Mouse (Mus musculus): ENCODE measurements around the gene Apc2. TPM values are rescaled to one million over a fixed set of nuclear protein-coding genes. Genes with fewer than 3 reads are reported as not detected.

Apc2 gene
- polyA plus RNA-seq, 1 experiment from 2014 or later, result 1.3 TPM

DNA sequence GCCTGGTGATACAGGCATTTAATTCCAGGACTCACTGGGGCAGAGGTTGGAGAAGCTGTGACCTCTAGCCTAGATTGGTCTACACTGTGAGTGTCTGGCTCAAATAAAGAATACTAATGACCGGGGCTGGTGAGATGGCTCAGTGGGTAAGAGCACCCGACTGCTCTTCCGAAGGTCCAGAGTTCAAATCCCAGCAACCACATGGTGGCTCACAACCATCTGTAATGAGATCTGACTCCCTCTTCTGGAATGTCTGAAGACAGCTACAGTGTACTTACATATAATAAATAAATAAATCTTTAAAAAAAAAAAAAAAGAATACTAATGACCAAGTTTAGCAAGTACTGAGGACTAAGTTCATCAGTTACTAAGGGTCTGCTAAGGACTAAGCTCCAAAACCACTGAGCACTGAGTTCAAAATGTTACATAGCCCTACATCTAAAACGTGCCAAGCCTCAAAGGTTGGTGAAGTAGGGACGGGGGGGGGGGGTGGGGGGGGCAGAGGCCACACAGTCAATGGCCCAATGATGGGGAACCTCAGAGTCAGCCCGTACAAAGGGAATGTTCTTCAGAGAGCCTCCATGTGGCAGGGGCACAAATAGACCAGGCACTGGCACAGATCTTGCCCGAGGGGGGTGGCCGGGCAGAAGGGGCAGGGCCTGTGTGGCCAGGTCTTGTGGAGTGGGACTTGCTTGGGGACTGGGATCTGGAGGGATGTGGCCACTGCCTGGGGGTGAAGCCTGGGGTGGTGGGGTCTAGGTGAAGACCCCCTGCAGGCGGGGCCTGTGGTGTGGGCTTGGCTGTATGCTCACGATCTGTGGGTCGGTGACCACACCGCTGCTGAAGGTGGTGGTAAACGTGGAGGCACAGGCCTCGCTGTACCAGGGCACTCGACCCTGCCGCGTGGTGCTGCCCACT, 28.6 kb downstream of the Apc2 start:
- H3K27me3 ChIP-seq, result 0 out of 2 replicates have a peak, but pooled peaks cover 2% of the 10 kb centered on the region
- H3K4me2 ChIP-seq, result peak overlapping the region; percentile 98
- 76% methylated on average over 17 of the region's 17 CpGs for WGBS
- no peak overlapping the region for H3K27ac ChIP-seq
- H3K4me3 ChIP-seq, result no peak overlapping the region
- H3K9me3 ChIP-seq, result no peaks in the 10 kb centered on the region
- no peak overlapping the region for H3K9ac ChIP-seq
- no peaks in the 10 kb centered on the region for H3K36me3 ChIP-seq
- H3K4me1 ChIP-seq, result peaks cover 23% of the 10 kb centered on the region
- no peak for ATAC-seq (ENCODE audit: borderline replicate concordance, extremely low read depth, low FRiP score, low TSS enrichment)

DNA sequence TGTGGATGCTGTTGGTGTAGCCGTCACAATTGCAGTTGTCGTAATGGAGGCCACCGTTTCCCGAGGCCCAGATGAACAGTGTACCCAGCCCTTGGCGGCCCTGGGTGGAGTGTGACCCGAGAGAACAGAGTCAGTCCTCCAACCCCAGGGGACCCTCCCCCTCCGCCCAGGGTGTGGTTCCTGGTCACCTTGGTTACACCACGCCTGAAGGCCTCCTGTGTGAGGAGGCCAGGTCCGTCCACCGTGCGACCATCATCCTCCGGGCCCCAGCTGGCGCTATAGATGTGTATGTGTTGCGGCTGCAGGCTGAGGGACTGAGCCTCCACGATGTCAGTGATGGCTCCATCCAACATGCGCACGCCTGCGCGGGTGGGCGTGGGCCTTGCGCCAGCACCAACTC, 29.3 kb downstream of the Apc2 start:
- 77% methylated on average over 21 of the region's 21 CpGs for WGBS

GRCm38 (mm10) chr10:80329273-80330081, 33.7 kb downstream of the Apc2 start, which contains the start of the genes Pcsk4 and Reep6:
Gene Pcsk4, minus strand, starts transcription at chr10:80329498.
Gene Reep6, plus strand, starts transcription at chr10:80329953.
- WGBS, result 5% methylated on average over 36 of the region's 36 CpGs
- Histone ChIP-seq H3K4me2 (peak within 1 kb of the TSS; percentile 98), H3K9me3 (no peaks in the 10 kb centered on the region), H3K27me3 (peaks cover 14% of the 10 kb centered on the region; the same call in 1 of the 2 replicates), H3K4me1 (peaks cover 30% of the 10 kb centered on the region), H3K9ac (peak within 1 kb of the TSS; percentile 49), H3K27ac (peak within 1 kb of the TSS; percentile 43; the same call in 1 of the 2 replicates), H3K4me3 (peak within 1 kb of the TSS; percentile 53), H3K36me3 (no peaks in the 10 kb centered on the region)
- ATAC-seq (ENCODE audit: borderline replicate concordance, extremely low read depth, low FRiP score, low TSS enrichment), result peak; percentile 95

More for the DNA sequence above, 29.3 kb downstream of the Apc2 start:
- no peak overlapping the region for H3K27ac ChIP-seq
- H3K36me3 ChIP-seq, result no peaks in the 10 kb centered on the region
- H3K9ac ChIP-seq, result no peak overlapping the region
- peaks cover 25% of the 10 kb centered on the region for H3K4me1 ChIP-seq
- no peak overlapping the region for H3K4me3 ChIP-seq
- H3K9me3 ChIP-seq, result no peaks in the 10 kb centered on the region
- H3K27me3 ChIP-seq, result 0 out of 2 replicates have a peak, but pooled peaks cover 2% of the 10 kb centered on the region
- no peak for ATAC-seq (ENCODE audit: borderline replicate concordance, extremely low read depth, low FRiP score, low TSS enrichment)
- no peak overlapping the region for H3K4me2 ChIP-seq

GRCm38 (mm10) chr10:80330084-80330483, 34.3 kb downstream of the Apc2 start:
- ATAC-seq (ENCODE audit: borderline replicate concordance, extremely low read depth, low FRiP score, low TSS enrichment), result no peak
- Histone ChIP-seq H3K27me3 (peaks cover 14% of the 10 kb centered on the region; the same call in 1 of the 2 replicates), H3K9me3 (no peaks in the 10 kb centered on the region), H3K4me1 (peaks cover 30% of the 10 kb centered on the region), H3K4me3 (peak overlapping the region; percentile 53), H3K9ac (peak overlapping the region; percentile 49), H3K36me3 (no peaks in the 10 kb centered on the region), H3K4me2 (peak overlapping the region; percentile 98), H3K27ac (peak overlapping the region; percentile 43; the same call in 1 of the 2 replicates)
- 2% methylated on average over 41 of the region's 41 CpGs for WGBS

- 46% methylated on average over 2 of the region's 2 CpGs for WGBS
- Histone ChIP-seq H3K9me3 (no peaks in the 10 kb centered on the region), H3K9ac (peak overlapping the region; percentile 49; the same call in 1 of the 2 replicates), H3K4me3 (peak overlapping the region; percentile 53), H3K4me1 (peaks cover 30% of the 10 kb centered on the region), H3K27me3 (peaks cover 14% of the 10 kb centered on the region; the same call in 1 of the 2 replicates), H3K27ac (peak overlapping the region; percentile 43), H3K4me2 (peak overlapping the region; percentile 98), H3K36me3 (no peaks in the 10 kb centered on the region)
- no peak for ATAC-seq (ENCODE audit: borderline replicate concordance, extremely low read depth, low FRiP score, low TSS enrichment)
Observed at GRCm38 (mm10) chr10:80330888-80331287, 35.1 kb downstream of the Apc2 start.

- peaks cover 14% of the 10 kb centered on the region; the same call in 1 of the 2 replicates for H3K27me3 ChIP-seq
- H3K4me1 ChIP-seq, result peaks cover 30% of the 10 kb centered on the region
- WGBS, result 45% methylated on average over 10 of the region's 10 CpGs
- H3K9ac ChIP-seq, result no peak overlapping the region
- H3K27ac ChIP-seq, result peak overlapping the region; percentile 43
- peak overlapping the region; percentile 98 for H3K4me2 ChIP-seq
- no peak for ATAC-seq (ENCODE audit: borderline replicate concordance, extremely low read depth, low FRiP score, low TSS enrichment)
- no peaks in the 10 kb centered on the region for H3K36me3 ChIP-seq
- H3K9me3 ChIP-seq, result no peaks in the 10 kb centered on the region
- H3K4me3 ChIP-seq, result no peak overlapping the region
Observed at GRCm38 (mm10) chr10:80331636-80332524, 36.1 kb downstream of the Apc2 start.

DNA sequence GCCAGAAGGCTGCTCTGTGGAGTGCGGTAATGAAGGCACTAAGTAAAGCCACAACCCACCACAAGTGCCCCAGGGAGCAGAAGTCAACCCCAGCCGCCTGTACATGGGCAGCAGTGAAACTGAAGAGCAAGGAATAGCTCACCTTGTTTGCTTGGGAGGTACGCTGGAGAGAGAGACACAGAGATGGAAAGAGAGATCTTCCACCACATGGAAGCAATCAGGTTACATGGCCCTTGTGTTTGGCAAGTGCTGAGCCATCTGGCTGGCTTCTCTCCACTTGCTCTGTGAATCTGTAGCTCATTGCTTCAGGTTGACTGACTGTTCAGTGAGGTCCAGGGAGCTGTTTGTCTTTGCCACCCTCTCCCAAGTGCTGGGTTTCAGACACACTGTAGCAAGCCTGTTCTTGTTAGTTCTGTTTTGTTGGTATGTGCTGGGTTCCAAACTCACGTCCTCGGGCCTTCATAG, 36.8 kb downstream of the Apc2 start:
- no peak overlapping the region for H3K9ac ChIP-seq
- ATAC-seq (ENCODE audit: borderline replicate concordance, extremely low read depth, low FRiP score, low TSS enrichment), result no peak
- no peaks in the 10 kb centered on the region for H3K36me3 ChIP-seq
- H3K27me3 ChIP-seq, result peaks cover 14% of the 10 kb centered on the region; the same call in 1 of the 2 replicates
- no peak overlapping the region for H3K27ac ChIP-seq
- peaks cover 30% of the 10 kb centered on the region for H3K4me1 ChIP-seq
- H3K4me2 ChIP-seq, result no peak overlapping the region
- no peaks in the 10 kb centered on the region for H3K9me3 ChIP-seq
- WGBS, result 73% methylated on average over 5 of the region's 5 CpGs
- H3K4me3 ChIP-seq, result no peak overlapping the region

- peaks cover 17% of the 10 kb centered on the region for H3K27me3 ChIP-seq
- no peaks in the 10 kb centered on the region for H3K9me3 ChIP-seq
- no peak overlapping the region for H3K27ac ChIP-seq
- no peak for ATAC-seq (ENCODE audit: borderline replicate concordance, extremely low read depth, low FRiP score, low TSS enrichment)
- H3K9ac ChIP-seq, result no peak overlapping the region
- H3K4me3 ChIP-seq, result no peak overlapping the region
- H3K4me1 ChIP-seq, result peaks cover 14% of the 10 kb centered on the region
- H3K4me2 ChIP-seq, result no peak overlapping the region
- H3K36me3 ChIP-seq, result no peaks in the 10 kb centered on the region
- WGBS, result 85% methylated on average over 12 of the region's 12 CpGs
Observed at GRCm38 (mm10) chr10:80336263-80336662, 40.5 kb downstream of the Apc2 start.

GRCm38 (mm10) chr10:80339941-80340750, 44.4 kb downstream of the Apc2 start:
- peak overlapping the region; percentile 25; the same call in 1 of the 2 replicates for H3K4me2 ChIP-seq
- WGBS, result 19% methylated on average over 19 of the region's 19 CpGs

GRCm38 (mm10) chr10:80341026-80341425, 45.2 kb downstream of the Apc2 start:
- Histone ChIP-seq H3K9ac (no peak overlapping the region), H3K4me3 (no peak overlapping the region), H3K4me2 (0 out of 2 replicates have a peak overlapping the region, but pooled peaks have one; percentile 63), H3K9me3 (no peaks in the 10 kb centered on the region), H3K27me3 (peaks cover 60% of the 10 kb centered on the region), H3K4me1 (peaks cover 45% of the 10 kb centered on the region), H3K36me3 (no peaks in the 10 kb centered on the region), H3K27ac (no peak overlapping the region)
- no peak for ATAC-seq (ENCODE audit: borderline replicate concordance, extremely low read depth, low FRiP score, low TSS enrichment)
- 16% methylated on average over 21 of the region's 21 CpGs for WGBS

More at GRCm38 (mm10) chr10:80339941-80340750, 44.4 kb downstream of the Apc2 start:
- Histone ChIP-seq H3K9me3 (no peaks in the 10 kb centered on the region), H3K36me3 (no peaks in the 10 kb centered on the region), H3K4me3 (no peak overlapping the region), H3K27ac (no peak overlapping the region), H3K9ac (no peak overlapping the region), H3K4me1 (peaks cover 42% of the 10 kb centered on the region), H3K27me3 (peaks cover 51% of the 10 kb centered on the region)
- ATAC-seq (ENCODE audit: borderline replicate concordance, extremely low read depth, low FRiP score, low TSS enrichment), result no peak

All from lung, embryonic 15.5 days (tissue).